Mouse (Mus musculus) activated CD4-positive, CD25-positive, alpha-beta regulatory T cell (primary cell): ENCODE data around the gene Mrps18a. TPM values are rescaled to one million over a fixed set of nuclear protein-coding genes. Genes with fewer than 3 reads are reported as not detected.

Source experiments
- polyA plus RNA-seq, 2 experiments: library from polyadenylated mRNA; unstranded; fragments of 100-300 nt; shearing (Covaris generic); gene quantifications; one replicate each; pipeline ENCODE4 v1.2.1; 2017

Gene Mrps18a
- polyA plus RNA-seq, result 10 to 100 TPM; 82.4 to 96.8 TPM

GRCm38 (mm10) chr17:46110402-46111289, at the start of gene Mrps18a:
Gene Mrps18a, plus strand, starts transcription at chr17:46110986.

GRCm38 (mm10) chr17:46143578-46144423, 33.0 kb downstream of the Mrps18a start, which contains the start of gene Rsph9:
Gene Rsph9, minus strand, starts transcription at chr17:46144216.

GRCm38 (mm10) chr17:46152847-46153782, 42.3 kb downstream of the Mrps18a start, which contains the start of gene Mad2l1bp:
Gene Mad2l1bp, minus strand, starts transcription at chr17:46153553.

GRCm38 (mm10) chr17:46160686-46161085, 49.9 kb downstream of the Mrps18a start, which contains the start of gene Gtpbp2:
Gene Gtpbp2, plus strand, starts transcription at chr17:46161032.

Other genes starting within 250 kb of the Mrps18a start
- under 1 TPM in 1 of 2 experiments, not detected in 1; 0.88 TPM for gene Vegfa, start 78.6 kb upstream of the Mrps18a start, polyA plus RNA-seq
- 1 to 10 TPM in 1 of 2 experiments, under 1 TPM in 1; 0.45 to 2.1 TPM for gene Rsph9, start 33.2 kb downstream of the Mrps18a start, polyA plus RNA-seq
- 10 to 100 TPM; 53.3 to 59.9 TPM for gene Mad2l1bp, start 42.6 kb downstream of the Mrps18a start, polyA plus RNA-seq
- gene Gtpbp2, start 50.0 kb downstream of the Mrps18a start, polyA plus RNA-seq, result 10 to 100 TPM; 81.7 to 84.5 TPM
- 1 to 10 TPM; 6.2 to 6.3 TPM for gene Polh, start 91.7 kb downstream of the Mrps18a start, polyA plus RNA-seq
- gene Xpo5, start 91.8 kb downstream of the Mrps18a start, polyA plus RNA-seq, result 10 to 100 TPM; 33.3 to 33.6 TPM
- gene Polr1c, start 137.1 kb downstream of the Mrps18a start, polyA plus RNA-seq, result 10 to 100 TPM; 39.4 to 64.3 TPM
- gene Yipf3, start 137.1 kb downstream of the Mrps18a start, polyA plus RNA-seq, result 100 to 1,000 TPM; 171 to 238 TPM
- under 1 TPM; 0.18 to 0.33 TPM for gene Lrrc73, start 142.5 kb downstream of the Mrps18a start, polyA plus RNA-seq
- gene Tjap1, start 172.0 kb downstream of the Mrps18a start, polyA plus RNA-seq, result 10 to 100 TPM; 23.2 to 28.3 TPM
- gene Dlk2, start 186.4 kb downstream of the Mrps18a start, polyA plus RNA-seq, result under 1 TPM in 1 of 2 experiments, not detected in 1; 0.14 TPM
- 1 to 10 TPM; 4.2 to 6.3 TPM for gene Abcc10, start 217.4 kb downstream of the Mrps18a start, polyA plus RNA-seq